Mouse (Mus musculus) liver, postnatal 0 days (tissue): ENCODE results near the gene Emb. TPM values are rescaled to one million over a fixed set of nuclear protein-coding genes. Genes with fewer than 3 reads are reported as not detected.

Source experiments
- ATAC-seq: fragments of 200-750 bp; cut with Nextera tagmentation; 2 replicates; pipeline ENCODE4 v1.8.0; 2017; ENCODE audit warnings: mild to moderate bottlenecking, moderate library complexity
- DNase-seq: peaks from one replicate; pipeline ENCODE4 v3.0.0-alpha.2; 2016
- H3K27ac ChIP-seq: fragments of 300-500 bp; sonication (generic); 2 replicates; pipeline ENCODE4 v1.5.1; 2014; ENCODE audit warnings: antibody characterized with exemption, moderate library complexity, mild to moderate bottlenecking, low read depth
- H3K27me3 ChIP-seq: fragments of 300-500 bp; sonication (generic); 2 replicates; pipeline ENCODE4 v1.6.1; 2014; ENCODE audit warnings: low read length, control low read depth, mixed read lengths; ENCODE audit not compliant: insufficient read depth
- H3K36me3 ChIP-seq: fragments of 300-500 bp; sonication (generic); replicated peaks from 2 replicates; pipeline ENCODE4 v1.6.1; 2014; ENCODE audit warnings: mild to moderate bottlenecking, control low read depth, low read length, moderate library complexity, mixed read lengths; ENCODE audit not compliant: insufficient read depth
- H3K4me1 ChIP-seq: fragments of 300-500 bp; sonication (generic); 2 replicates; pipeline ENCODE4 v1.6.1; 2014; ENCODE audit warnings: antibody characterized with exemption, mild to moderate bottlenecking, control low read depth; ENCODE audit not compliant: insufficient read depth
- H3K4me2 ChIP-seq: fragments of 300-500 bp; sonication (generic); 2 replicates; pipeline ENCODE4 v1.6.1; 2014; ENCODE audit warnings: low read depth, mild to moderate bottlenecking, low read length, moderate library complexity, mixed read lengths
- H3K4me3 ChIP-seq: fragments of 300-500 bp; sonication (generic); 2 replicates; pipeline ENCODE4 v1.5.1; 2014; ENCODE audit warnings: low read depth, low read length
- H3K9ac ChIP-seq: fragments of 300-500 bp; sonication (generic); replicated peaks from 2 replicates; pipeline ENCODE4 v1.6.1; 2014; ENCODE audit warnings: mild to moderate bottlenecking, moderate library complexity
- H3K9me3 ChIP-seq: fragments of 300-500 bp; sonication (generic); 2 replicates; pipeline ENCODE4 v1.6.1; 2016; ENCODE audit warnings: mild to moderate bottlenecking, control low read depth, low read length, mixed read lengths
- CTCF ChIP-seq: sonication (generic); IDR thresholded peaks from 2 replicates; pipeline ENCODE4 v1.5.1; 2016; ENCODE audit warnings: antibody characterized with exemption, low read depth
- EP300 ChIP-seq: IDR thresholded peaks from 2 replicates; pipeline ENCODE4 v1.6.1; 2016; ENCODE audit warnings: antibody characterized with exemption, low read depth, mild to moderate bottlenecking
- WGBS: fragments of 180-500 bp; shearing (Covaris S2); extraction: QIAGEN DNeasy Blood & Tissue Kit; methylation state at CpG from one replicate; pipeline ENCODE4 v1.1.7; 2014; ENCODE audit not compliant: insufficient replicate concordance; 5-methylcytosine and 5-hydroxymethylcytosine counted together
- polyA plus RNA-seq: library from polyadenylated mRNA; unstranded; fragments of >200 nt; fragmentation: Nextera tagmentation; extraction: Ambion mirVana; gene quantifications from 2 replicates; pipeline ENCODE4 v1.2.1, GENCODE M21; 2015

The Emb gene
- polyA plus RNA-seq, 1 experiment from 2014 or later, result 15.4 TPM

DNA sequence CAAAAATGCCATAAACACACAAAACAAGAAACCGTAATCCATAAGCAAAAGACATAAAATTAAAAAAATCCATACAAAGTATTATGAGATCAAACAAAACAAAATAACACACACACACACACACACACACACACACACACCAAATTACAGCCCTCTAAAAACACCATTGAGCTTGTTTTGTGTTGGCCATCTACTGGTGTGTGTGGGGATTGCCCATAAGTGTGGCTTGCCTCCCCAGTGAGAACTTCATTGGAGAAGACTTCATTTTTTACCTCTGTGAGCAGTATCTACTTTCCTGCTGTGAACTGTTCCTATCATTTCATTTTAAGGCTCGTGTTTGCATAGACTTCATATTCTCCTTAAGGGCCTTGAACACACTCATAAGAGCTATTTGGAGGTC is 78.6 kb downstream of the Emb start:
- DNase-seq (no peak), ATAC-seq (no peak)
- TF ChIP-seq CTCF (peak; percentile 40), EP300 (no peak)
- no peak overlapping the region for H3K4me3 ChIP-seq
- H3K9ac ChIP-seq, result no peak overlapping the region
- H3K4me1 ChIP-seq, result peaks cover 3% of the 10 kb centered on the region; the same call in 1 of the 2 replicates
- no peaks in the 10 kb centered on the region for H3K9me3 ChIP-seq
- H3K27me3 ChIP-seq, result no peaks in the 10 kb centered on the region
- no peaks in the 10 kb centered on the region for H3K36me3 ChIP-seq
- 87% methylated on average over 2 of the region's 2 CpGs for WGBS
- H3K4me2 ChIP-seq, result no peak overlapping the region
- no peak overlapping the region for H3K27ac ChIP-seq

GRCm38 (mm10) chr13:117287400-117287799 is 79.1 kb downstream of the Emb start:
- 81% methylated on average over 6 of the region's 6 CpGs for WGBS
- no peaks in the 10 kb centered on the region for H3K9me3 ChIP-seq
- H3K4me2 ChIP-seq, result no peak overlapping the region
- DNase-seq (no peak), ATAC-seq (no peak)
- no peak overlapping the region for H3K4me3 ChIP-seq
- H3K9ac ChIP-seq, result no peak overlapping the region
- TF ChIP-seq EP300 (no peak), CTCF (peak; percentile 35)
- H3K36me3 ChIP-seq, result no peaks in the 10 kb centered on the region
- no peaks in the 10 kb centered on the region for H3K27me3 ChIP-seq
- H3K4me1 ChIP-seq, result peaks cover 3% of the 10 kb centered on the region; the same call in 1 of the 2 replicates
- no peak overlapping the region for H3K27ac ChIP-seq

GRCm38 (mm10) chr13:117289494-117290270 is 81.3 kb downstream of the Emb start:
- H3K27ac ChIP-seq, result no peak overlapping the region
- H3K9me3 ChIP-seq, result no peaks in the 10 kb centered on the region
- TF ChIP-seq EP300 (no peak), CTCF (peak; percentile 89)
- peaks cover 3% of the 10 kb centered on the region; the same call in 1 of the 2 replicates for H3K4me1 ChIP-seq
- no peaks in the 10 kb centered on the region for H3K36me3 ChIP-seq
- no peak overlapping the region for H3K4me3 ChIP-seq
- 28% methylated on average over 17 of the region's 17 CpGs for WGBS
- DNase-seq (peak; percentile 72), ATAC-seq (peak; percentile 54)
- H3K27me3 ChIP-seq, result no peaks in the 10 kb centered on the region
- 0 out of 2 replicates have a peak overlapping the region, but pooled peaks have one; percentile 45 for H3K4me2 ChIP-seq
- H3K9ac ChIP-seq, result no peak overlapping the region

GRCm38 (mm10) chr13:117311446-117312225 is 103.3 kb downstream of the Emb start:
- Histone ChIP-seq H3K4me3 (no peak overlapping the region), H3K4me1 (no peaks in the 10 kb centered on the region), H3K36me3 (no peaks in the 10 kb centered on the region), H3K9me3 (no peaks in the 10 kb centered on the region), H3K4me2 (no peak overlapping the region), H3K9ac (no peak overlapping the region), H3K27ac (no peak overlapping the region), H3K27me3 (no peaks in the 10 kb centered on the region)
- WGBS, result 22% methylated on average over 24 of the region's 24 CpGs
- ATAC-seq (peak; percentile 43; the same call in 1 of the 2 replicates), DNase-seq (peak; percentile 77)
- TF ChIP-seq CTCF (peak; percentile 90), EP300 (no peak)

Other genes starting within 250 kb of the Emb start
- 2.0 and 2.2 TPM in 2 replicates for gene Parp8, start 183.0 kb upstream of the Emb start, polyA plus RNA-seq
- not detected in 2 replicates for gene Gm17509, start 12.5 kb downstream of the Emb start, polyA plus RNA-seq